Mouse (Mus musculus) small intestine, adult 2 months (tissue): ENCODE measurements around the gene Cyp2j7.
"Not testable (repeated sequence)": the region's sequence is repeated elsewhere in the genome, so short reads cannot be mapped to it uniquely, and the experiment has no call there.

ENCODE experiments used
- CTCF ChIP-seq: fragments of 200-500 bp; IDR thresholded peaks from 2 replicates; pipeline ENCODE4 v1.5.1; 2012; ENCODE audit warnings: low read depth, mild to moderate bottlenecking, control low read depth, inconsistent platforms, low read length, moderate library complexity, mixed read lengths; ENCODE audit not compliant: insufficient replicate concordance, insufficient read length; ENCODE audit errors: extremely low read depth
- POLR2A ChIP-seq: fragments of 200-500 bp; IDR thresholded peaks from 2 replicates; pipeline ENCODE4 v1.6.1; 2012; ENCODE audit warnings: low read depth, mild to moderate bottlenecking, control low read depth, inconsistent platforms, low read length, moderate library complexity

GRCm38 (mm10) chr4:96184716-96185115, 51.7 kb downstream of the Cyp2j7 start:
- TF ChIP-seq POLR2A, CTCF: not testable (repeated sequence)
